Comparison of ENCODE assay signal across 29 mouse cellular contexts in genomic region chr5:124748296-124748695, GRCm38 (mm10). TPM values are rescaled to one million over a fixed set of nuclear protein-coding genes. Genes with fewer than 3 reads are reported as not detected.
"Had no signal": no experiment of that assay in that cellular context is flagged by ENCODE, and none has a peak within 500 bp of the region (broad histone marks: within the 10 kb centered on the region; RNA-seq: fewer than 3 reads in every experiment).

No protein-coding gene starts in this region.

- H3K9me3 ChIP-seq: hindbrain, embryonic 10.5 days; hindbrain, embryonic 12.5 days; intestine, embryonic 15.5 days; limb, embryonic 13.5 days; limb, embryonic 15.5 days; liver, embryonic 12.5 days had no signal

- H3K4me1 ChIP-seq: hindbrain, embryonic 10.5 days; hindbrain, embryonic 12.5 days; intestine, embryonic 15.5 days; limb, embryonic 13.5 days; limb, embryonic 15.5 days; liver, embryonic 12.5 days had no signal

- ATAC-seq: hindbrain, embryonic 16.5 days; inflammation-experienced regulatory T-cells, adult 6 months; intestine, embryonic 15.5 days; intestine, postnatal 0 days; liver, embryonic 12.5 days had no signal

- DNase-seq: gastrocnemius, adult 2 months; gastrocnemius, postnatal 10 days; gastrocnemius, postnatal 25 days; heart, adult 2 months; heart, postnatal 10 days; heart, postnatal 4 days; kidney, adult 18-20 months; kidney, adult 8-10 months; kidney, postnatal 10 days; kidney, postnatal 25 days; kidney, postnatal 4 days; left cerebral cortex, postnatal 4 days had no signal

- H3K9ac ChIP-seq: hindbrain, embryonic 12.5 days; hindbrain, embryonic 14.5 days; intestine, embryonic 15.5 days; limb, embryonic 13.5 days; limb, embryonic 15.5 days; liver, embryonic 12.5 days; liver, embryonic 14.5 days had no signal

- H3K36me3 ChIP-seq: hindbrain, embryonic 10.5 days; hindbrain, embryonic 12.5 days; intestine, embryonic 15.5 days; limb, embryonic 13.5 days; limb, embryonic 15.5 days; liver, embryonic 12.5 days had no signal

- H3K4me3 ChIP-seq: gastrocnemius, adult 2 months; heart, adult 2 months; hindbrain, embryonic 10.5 days; hindbrain, embryonic 12.5 days; intestine, embryonic 15.5 days; layer of hippocampus, adult 2 months; left cerebral cortex, adult 2 months; limb, embryonic 13.5 days; limb, embryonic 15.5 days; liver, embryonic 12.5 days had no signal

- H3K27ac ChIP-seq: gastrocnemius, adult 2 months; heart, adult 2 months; hindbrain, embryonic 10.5 days; hindbrain, embryonic 12.5 days; hindbrain, embryonic 14.5 days; intestine, embryonic 15.5 days; layer of hippocampus, adult 2 months; left cerebral cortex, adult 2 months; limb, embryonic 13.5 days; limb, embryonic 15.5 days; liver, embryonic 12.5 days; liver, embryonic 14.5 days had no signal

- H3K4me2 ChIP-seq: heart, embryonic 11.5 days; hindbrain, embryonic 12.5 days; hindbrain, embryonic 14.5 days; intestine, embryonic 15.5 days; limb, embryonic 13.5 days; limb, embryonic 15.5 days; liver, embryonic 12.5 days had no signal

- H3K27me3 ChIP-seq: hindbrain, embryonic 12.5 days; intestine, embryonic 15.5 days; limb, embryonic 13.5 days; limb, embryonic 15.5 days; liver, embryonic 12.5 days had no signal

RNA-seq across cellular contexts. Expression of gene Dnah10, which starts 23.4 kb away (rescaled TPM):
- total RNA-seq: granulocyte monocyte progenitor cell, adult 5-6 weeks; liver, adult 2 months had no signal
- polyA plus RNA-seq: limb, embryonic 11.5 days; liver, adult 2 months had no signal
